ENCODE assay signal across 8 mouse cellular contexts in the genomic region with DNA sequence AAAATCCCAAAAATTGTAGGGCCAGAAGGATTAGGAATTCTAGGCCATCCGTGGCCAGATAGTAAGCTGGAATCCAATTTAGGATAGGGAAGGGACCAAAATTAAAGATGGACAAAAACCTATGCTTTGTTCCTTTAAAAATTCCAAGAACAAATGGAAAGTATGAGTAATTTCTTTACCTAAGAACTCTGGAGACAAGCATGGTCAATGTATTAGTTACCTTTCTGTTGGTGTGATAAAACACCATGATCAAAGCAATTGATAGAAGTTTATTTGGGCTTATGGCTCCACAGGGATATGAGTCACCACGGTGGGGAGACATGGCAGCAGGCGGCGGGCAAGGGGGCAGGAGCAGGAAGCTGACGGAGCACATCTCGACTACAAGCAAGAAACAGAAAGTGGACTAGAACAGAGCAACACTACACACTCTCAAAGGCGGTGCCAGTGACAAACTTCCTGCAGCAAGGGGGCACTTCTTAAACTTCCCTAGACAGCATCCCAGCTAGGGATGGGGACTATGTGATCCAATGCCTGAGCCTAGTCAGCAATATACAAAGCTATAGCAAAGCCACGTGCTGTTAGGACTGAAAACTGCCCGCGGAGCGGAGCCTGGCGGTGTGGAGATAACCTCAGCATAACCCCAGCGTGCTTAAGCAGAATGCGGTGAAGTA. TPM values are rescaled to one million over a fixed set of nuclear protein-coding genes. Genes with fewer than 3 reads are reported as not detected.
DNase-seq lines count a peak whose midpoint lies in the region; ATAC-seq lines count a peak whose summit lies in the region.

No protein-coding gene starts in this region.

- H3K27me3 ChIP-seq in liver, embryonic 12.5 days (replicated peaks) = no peaks in the 10 kb centered on the region
- no peaks in the 10 kb centered on the region for H3K27me3 ChIP-seq in forebrain, embryonic 12.5 days

- H3K4me2 ChIP-seq in liver, embryonic 12.5 days = peak overlapping the region; percentile 76
- H3K4me2 ChIP-seq in forebrain, embryonic 12.5 days = no peak overlapping the region

- peak overlapping the region; percentile 43; the same call in 1 of the 2 replicates for H3K4me3 ChIP-seq in brown adipose tissue, adult 24 weeks (ENCODE audit: insufficient read depth, low read depth, low read length)
- H3K4me3 ChIP-seq in liver, embryonic 12.5 days = peak overlapping the region; percentile 49
- H3K4me3 ChIP-seq in forebrain, embryonic 12.5 days (replicated peaks) = no peak overlapping the region

- H3K4me1 ChIP-seq in brown adipose tissue, adult 24 weeks (ENCODE audit: control insufficient read depth, insufficient read depth, insufficient read length, low read length) = peaks cover 6% of the 10 kb centered on the region
- peaks cover 68% of the 10 kb centered on the region for H3K4me1 ChIP-seq in liver, embryonic 12.5 days
- no peaks in the 10 kb centered on the region for H3K4me1 ChIP-seq in forebrain, embryonic 12.5 days

- intact Hi-C loops in gastrocnemius, postnatal 36 days (cut with DNase I) = no loop called here

- ATAC-seq in liver, embryonic 12.5 days = peak; percentile 86
- no peak for ATAC-seq in forebrain, embryonic 12.5 days (ENCODE audit: low FRiP score)

- DNase-seq in gastrocnemius, postnatal 25 days = peak; percentile 24
- DNase-seq in gastrocnemius, postnatal 36 days = no peak
- DNase-seq in spleen, adult 18-20 months = peak; percentile 51 to 60
- no peak for DNase-seq in left cerebral cortex, adult 9 months (ENCODE audit: low spot score in 2 of 2)
- no peak for DNase-seq in right cerebral cortex, postnatal 10 days (ENCODE audit: low spot score in 2 of 2)

- H3K36me3 ChIP-seq in liver, embryonic 12.5 days = no peaks in the 10 kb centered on the region
- H3K36me3 ChIP-seq in forebrain, embryonic 12.5 days (replicated peaks) = no peaks in the 10 kb centered on the region

- WGBS in liver, embryonic 12.5 days (ENCODE audit: insufficient replicate concordance) = 22% methylated on average over 14 of the region's 14 CpGs
- 85% methylated on average over 14 of the region's 14 CpGs for WGBS in forebrain, embryonic 12.5 days

- H3K9ac ChIP-seq in liver, embryonic 12.5 days = peak overlapping the region; percentile 52
- no peak overlapping the region for H3K9ac ChIP-seq in forebrain, embryonic 12.5 days

- no peaks in the 10 kb centered on the region for H3K9me3 ChIP-seq in liver, embryonic 12.5 days (replicated peaks)
- no peaks in the 10 kb centered on the region for H3K9me3 ChIP-seq in forebrain, embryonic 12.5 days

- 0 out of 2 replicates have a peak overlapping the region, but pooled peaks have one; percentile 15 for H3K27ac ChIP-seq in brown adipose tissue, adult 24 weeks (replicated peaks; ENCODE audit: low read depth, low read length)
- peak overlapping the region; percentile 87 for H3K27ac ChIP-seq in liver, embryonic 12.5 days
- H3K27ac ChIP-seq in forebrain, embryonic 12.5 days = no peak overlapping the region

RNA-seq across cellular contexts. Expression of gene Fam69a, which starts 26.2 kb away (rescaled TPM):
- 10 to 100 TPM; 15.1 to 20.7 TPM for total RNA-seq in gastrocnemius, postnatal 25 days (2021)
- 10 to 100 TPM; 21.8 to 23.6 TPM for total RNA-seq in gastrocnemius, postnatal 36 days (2021)
- polyA plus RNA-seq in brown adipose tissue, adult 24 weeks (2012; ENCODE audit: insufficient read depth, insufficient read length, missing spikeins) = 22.9 and 25.1 TPM in 2 replicates
- polyA plus RNA-seq in liver, embryonic 12.5 days (2016; fragmentation: Nextera tagmentation; extraction: Ambion mirVana) = 12.5 and 13.8 TPM in 2 replicates
- polyA plus RNA-seq in forebrain, embryonic 12.5 days (2016; fragmentation: Nextera tagmentation; extraction: Ambion mirVana) = 22.1 and 22.6 TPM in 2 replicates

Comparison
In these comparisons a context has a peak if more than half of its experiments do, and no peak if none do; other contexts are left out.
1. DNase-seq: peak in gastrocnemius, postnatal 25 days (single experiment) and spleen, adult 18-20 months (2 of 2); none in gastrocnemius, postnatal 36 days (0 of 2), left cerebral cortex, adult 9 months (0 of 2) and right cerebral cortex, postnatal 10 days (0 of 2).